Mouse (Mus musculus): ENCODE results near the gene Pde4dip. TPM values are rescaled to one million over a fixed set of nuclear protein-coding genes. Genes with fewer than 3 reads are reported as not detected.
A peak's percentile ranks its signal among the peaks of the same experiment; 100 is the strongest.

Pde4dip gene
- total RNA-seq, 2 experiments from 2014 or later = 243 to 274 TPM

- no peak for DNase-seq (ENCODE audit: low spot score in 2 of 2)
- intact Hi-C loops (cut with DNase I) = no loop called here
These were observed 70.0 kb downstream of the Pde4dip start for GRCm38 (mm10) chr3:97818383-97818982.

- intact Hi-C loops (cut with DNase I) = loop anchor here (5.0 kb wide), 1 partner anchor 55 kb away; no protein-coding TSS in a partner anchor
- DNase-seq (ENCODE audit: low spot score in 2 of 2) = peak; percentile 61 to 91
These were observed 76.7 kb downstream of the Pde4dip start for GRCm38 (mm10) chr3:97811651-97812399.

- intact Hi-C loops (cut with DNase I) = loop anchor here (5.0 kb wide), 1 partner anchor 56 kb away; no protein-coding TSS in a partner anchor
- DNase-seq (ENCODE audit: low spot score in 2 of 2) = no peak
These were observed 77.3 kb downstream of the Pde4dip start for GRCm38 (mm10) chr3:97811158-97811557.

DNA sequence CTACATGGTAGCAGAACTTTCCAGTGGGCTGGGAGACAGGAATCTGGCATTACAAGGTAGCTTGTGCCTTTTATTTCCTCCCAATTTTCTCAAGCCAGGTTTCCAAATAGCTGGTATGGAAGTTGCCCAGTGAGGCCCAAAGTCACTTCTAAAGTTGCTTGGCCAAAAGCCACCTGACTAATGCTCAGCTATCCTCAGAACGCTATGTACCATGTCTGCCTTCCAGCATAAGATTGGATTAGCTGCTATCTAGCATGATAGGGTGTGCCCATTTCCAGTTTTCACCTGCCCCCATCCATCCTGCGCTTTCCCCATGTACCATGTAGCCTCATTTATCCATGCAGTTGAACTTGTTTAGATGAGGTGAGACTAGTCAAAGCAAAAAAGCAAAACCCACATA is 78.2 kb downstream of the Pde4dip start:
- no peak for DNase-seq (ENCODE audit: low spot score in 2 of 2)
- intact Hi-C loops (cut with DNase I) = loop anchor here (5.0 kb wide), 1 partner anchor 57 kb away; no protein-coding TSS in a partner anchor

DNA sequence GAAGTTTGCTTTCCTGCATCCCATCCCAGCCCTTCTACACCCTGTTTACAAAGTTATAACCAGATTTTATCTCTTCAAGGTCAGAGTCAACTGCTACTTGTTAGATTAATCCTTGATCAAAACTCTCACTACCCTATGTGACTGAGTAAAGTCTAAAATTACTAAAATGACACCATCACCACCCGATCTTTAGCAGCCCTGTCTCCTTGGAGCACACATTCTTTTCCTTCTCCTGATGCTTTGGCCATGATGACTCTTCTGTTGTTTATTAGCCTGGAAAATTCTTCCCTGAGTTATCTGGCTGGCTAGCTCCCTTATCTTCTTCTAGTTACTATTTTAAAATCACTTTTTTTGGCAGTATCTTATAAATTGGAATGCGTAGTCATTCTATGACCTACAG is 82.9 kb downstream of the Pde4dip start:
- intact Hi-C loops (cut with DNase I) = no loop called here
- DNase-seq (ENCODE audit: low spot score in 2 of 2) = no peak

- intact Hi-C loops (cut with DNase I) = no loop called here
- no peak for DNase-seq (ENCODE audit: low spot score in 2 of 2)
These were observed 84.8 kb downstream of the Pde4dip start for GRCm38 (mm10) chr3:97803675-97804074.

GRCm38 (mm10) chr3:97802927-97803326 is 85.6 kb downstream of the Pde4dip start:
- no peak for DNase-seq (ENCODE audit: low spot score in 2 of 2)
- intact Hi-C loops (cut with DNase I) = no loop called here

DNA sequence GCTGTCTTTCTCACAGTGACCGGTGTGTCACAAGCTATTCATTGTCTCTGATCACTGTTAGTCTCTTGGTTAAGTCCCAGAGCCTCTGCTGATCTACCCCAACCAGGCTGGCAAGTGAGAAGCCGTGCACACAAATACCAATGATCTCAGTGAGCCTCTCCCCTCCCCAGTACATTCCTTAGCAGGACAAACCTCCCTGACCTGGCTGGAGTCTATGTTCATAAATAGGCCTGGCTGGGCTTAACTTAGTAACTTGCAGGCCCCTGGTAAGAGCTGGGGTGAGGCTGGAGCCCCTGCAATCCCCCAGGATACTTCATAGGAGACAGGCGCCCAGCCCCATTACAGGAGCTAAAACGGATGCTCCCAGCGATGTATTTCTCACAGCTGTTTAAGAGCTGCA is 86.2 kb downstream of the Pde4dip start:
- intact Hi-C loops (cut with DNase I) = no loop called here
- no peak for DNase-seq (ENCODE audit: low spot score in 2 of 2)

DNA sequence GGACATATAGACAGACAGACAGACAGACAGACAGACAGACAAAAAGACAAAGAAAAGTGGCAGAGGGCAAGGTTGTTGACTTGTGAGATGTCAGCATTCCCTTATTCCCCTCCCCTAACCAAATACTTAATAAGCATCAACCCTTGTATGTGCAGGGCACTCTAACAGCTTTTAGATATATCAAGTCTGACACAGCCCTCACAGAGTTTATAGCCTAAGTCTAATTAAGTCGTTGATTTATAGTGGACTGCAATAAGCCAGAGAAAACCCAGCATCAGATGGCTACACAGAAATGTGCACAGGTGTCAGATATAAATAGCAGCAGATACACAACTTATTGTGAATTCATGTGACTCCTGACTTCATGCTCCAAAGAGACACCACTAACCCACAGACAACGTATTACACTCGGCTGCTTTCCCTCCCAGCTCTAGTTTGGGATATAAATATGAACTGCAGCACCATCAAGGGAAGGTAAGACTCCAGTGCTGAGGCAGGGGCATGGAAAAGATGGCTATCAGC is 87.3 kb downstream of the Pde4dip start:
- intact Hi-C loops (cut with DNase I) = no loop called here
- no peak for DNase-seq (ENCODE audit: low spot score in 2 of 2)

DNA sequence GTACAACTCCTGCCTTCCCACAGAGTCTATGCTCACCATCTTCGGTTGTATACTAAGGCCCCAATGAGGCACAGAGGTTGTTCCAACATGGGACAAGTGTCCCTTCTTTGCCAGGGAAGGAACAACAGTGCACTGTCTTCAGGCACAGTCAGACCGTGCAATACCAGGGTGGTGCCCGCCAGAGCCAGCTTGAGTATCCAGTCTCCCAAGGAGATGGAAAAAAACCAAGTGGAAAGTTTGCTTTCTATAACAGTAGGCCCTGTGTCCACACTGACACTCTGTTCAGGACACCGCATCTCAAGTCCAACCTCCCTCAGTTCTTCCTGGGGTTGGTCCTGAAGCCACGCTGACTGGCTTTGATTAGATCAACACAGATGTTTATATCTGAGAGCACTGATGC is 87.8 kb downstream of the Pde4dip start:
- DNase-seq (ENCODE audit: low spot score in 2 of 2) = peak in 1 of 2 experiments; percentile 55
- intact Hi-C loops (cut with DNase I) = no loop called here

DNA sequence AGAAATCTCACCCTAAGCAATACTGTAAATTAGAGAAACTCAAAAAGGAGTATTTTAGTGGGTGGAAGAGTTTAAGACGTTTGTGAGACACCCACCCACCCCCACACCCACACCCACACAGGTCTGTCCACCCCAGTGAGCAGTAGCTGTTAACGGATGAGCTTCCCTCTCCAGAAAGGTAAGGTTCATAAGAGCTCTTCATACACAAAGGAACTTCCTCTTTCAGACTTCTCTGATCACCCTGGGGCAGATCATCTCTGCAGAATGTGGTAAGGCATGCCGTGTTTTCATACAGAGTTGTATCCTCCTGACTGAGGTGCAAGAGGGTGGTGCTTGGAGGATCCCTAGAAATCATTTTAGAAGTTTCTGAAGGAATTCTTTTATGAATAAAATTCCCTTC is 88.5 kb downstream of the Pde4dip start:
- intact Hi-C loops (cut with DNase I) = no loop called here
- no peak for DNase-seq (ENCODE audit: low spot score in 2 of 2)

DNA sequence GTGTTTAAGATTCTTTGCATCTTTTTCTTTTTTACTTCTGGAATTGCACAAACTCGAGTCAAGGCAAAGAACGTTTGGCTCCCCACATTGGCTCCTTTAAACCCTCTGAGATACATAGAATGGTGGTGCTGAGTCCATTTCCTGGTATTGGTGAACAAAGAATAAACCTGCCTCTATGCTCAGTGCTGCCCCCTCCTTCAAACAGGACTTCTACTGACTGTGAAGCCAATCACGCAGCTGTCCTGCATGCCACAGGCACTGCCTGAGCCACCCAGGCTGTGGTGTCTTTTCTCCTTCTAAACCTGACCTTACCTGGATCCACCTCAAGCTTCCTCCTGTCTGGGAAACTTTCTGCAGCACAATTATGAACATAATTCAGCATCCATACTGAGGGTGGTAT is 89.2 kb downstream of the Pde4dip start:
- intact Hi-C loops (cut with DNase I) = no loop called here
- no peak for DNase-seq (ENCODE audit: low spot score in 2 of 2)

GRCm38 (mm10) chr3:97797371-97797770 is 91.1 kb downstream of the Pde4dip start:
- intact Hi-C loops (cut with DNase I) = no loop called here
- DNase-seq (ENCODE audit: low spot score in 2 of 2) = no peak

DNA sequence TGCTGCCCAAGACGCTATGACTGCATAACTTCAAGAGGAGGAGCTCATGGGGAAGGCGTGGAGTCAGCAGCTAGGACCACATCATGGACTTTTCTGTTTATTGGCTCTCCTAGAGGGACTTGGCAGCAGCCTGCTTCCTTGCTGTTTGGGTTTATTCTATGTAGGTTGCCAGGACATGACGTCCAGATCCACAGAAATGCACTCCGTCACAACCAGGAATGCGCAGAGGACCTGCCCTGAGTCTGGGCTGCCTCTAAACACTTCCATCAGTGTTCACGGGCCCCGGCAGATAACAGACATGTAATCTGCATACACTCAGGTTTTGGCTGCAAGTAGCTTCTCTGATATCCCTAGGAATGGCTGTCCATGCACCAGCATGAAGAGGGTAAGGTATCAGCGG is 94.5 kb downstream of the Pde4dip start:
- intact Hi-C loops (cut with DNase I) = no loop called here
- DNase-seq (ENCODE audit: low spot score in 2 of 2) = no peak

DNA sequence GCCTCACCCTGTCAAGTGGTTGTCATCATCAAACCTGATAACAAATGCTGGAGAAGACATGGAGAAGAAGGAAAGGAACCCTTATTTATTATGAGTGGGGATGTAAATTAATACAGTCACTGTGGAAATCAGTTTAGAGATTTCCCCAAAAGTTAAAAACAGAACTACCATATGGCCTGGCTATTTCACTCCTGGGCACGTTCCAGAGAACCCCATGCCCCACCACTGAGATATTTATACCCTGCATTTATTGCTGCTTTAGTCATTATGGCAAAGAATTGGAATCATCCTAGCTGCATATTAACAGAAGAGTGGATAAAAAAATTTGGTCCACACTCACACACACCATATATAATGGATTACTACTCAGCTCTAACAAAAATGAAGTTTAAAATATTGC is 98.4 kb downstream of the Pde4dip start:
- no peak for DNase-seq (ENCODE audit: low spot score in 2 of 2)
- intact Hi-C loops (cut with DNase I) = no loop called here

GRCm38 (mm10) chr3:97789317-97789716 is 99.2 kb downstream of the Pde4dip start:
- intact Hi-C loops (cut with DNase I) = no loop called here
- no peak for DNase-seq (ENCODE audit: low spot score in 2 of 2)

DNA sequence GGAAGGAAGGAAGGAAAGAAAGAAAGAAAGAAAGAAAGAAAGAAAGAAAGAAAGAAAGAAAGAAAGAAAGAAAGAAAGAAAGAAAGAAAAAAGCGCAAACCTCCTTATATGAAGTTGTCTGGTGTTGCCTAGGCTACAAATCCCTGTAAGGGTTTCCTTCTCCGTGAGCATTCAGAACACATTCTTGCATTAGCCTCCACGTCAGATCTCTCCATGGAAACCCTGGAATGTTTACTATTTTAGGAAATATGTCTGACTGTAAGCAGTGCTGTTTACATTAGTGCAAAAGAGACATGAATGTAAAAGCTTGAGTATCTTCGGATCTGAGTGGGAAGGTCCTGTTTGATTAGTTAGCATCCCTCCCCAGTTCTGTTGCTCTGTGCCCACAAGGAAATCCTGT is 112.3 kb downstream of the Pde4dip start:
- intact Hi-C loops (cut with DNase I) = no loop called here
- DNase-seq (ENCODE audit: low spot score in 2 of 2) = peak; percentile 35 to 40

GRCm38 (mm10) chr3:97775742-97776141 is 112.8 kb downstream of the Pde4dip start:
- no peak for DNase-seq (ENCODE audit: low spot score in 2 of 2)
- intact Hi-C loops (cut with DNase I) = no loop called here

DNA sequence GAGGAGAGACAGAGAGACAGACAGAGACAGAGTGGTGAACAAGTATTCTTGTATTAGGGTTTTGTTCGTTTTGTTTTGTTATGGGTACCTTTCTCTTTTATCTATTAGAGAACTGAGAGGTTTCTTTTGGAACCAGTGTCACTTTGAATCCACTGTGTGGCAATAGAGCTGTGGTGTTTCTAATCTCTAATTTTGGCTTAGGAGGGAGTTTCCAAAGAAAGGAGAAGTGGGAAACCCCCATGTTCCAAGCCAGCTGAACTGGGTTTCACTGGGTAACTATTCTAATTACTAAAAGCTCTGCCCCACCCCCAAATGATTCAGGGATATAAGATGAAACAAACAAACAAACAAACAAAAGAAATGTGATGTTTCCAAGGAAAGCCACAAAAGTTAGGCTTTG is 113.6 kb downstream of the Pde4dip start:
- intact Hi-C loops (cut with DNase I) = no loop called here
- no peak for DNase-seq (ENCODE audit: low spot score in 2 of 2)

DNA sequence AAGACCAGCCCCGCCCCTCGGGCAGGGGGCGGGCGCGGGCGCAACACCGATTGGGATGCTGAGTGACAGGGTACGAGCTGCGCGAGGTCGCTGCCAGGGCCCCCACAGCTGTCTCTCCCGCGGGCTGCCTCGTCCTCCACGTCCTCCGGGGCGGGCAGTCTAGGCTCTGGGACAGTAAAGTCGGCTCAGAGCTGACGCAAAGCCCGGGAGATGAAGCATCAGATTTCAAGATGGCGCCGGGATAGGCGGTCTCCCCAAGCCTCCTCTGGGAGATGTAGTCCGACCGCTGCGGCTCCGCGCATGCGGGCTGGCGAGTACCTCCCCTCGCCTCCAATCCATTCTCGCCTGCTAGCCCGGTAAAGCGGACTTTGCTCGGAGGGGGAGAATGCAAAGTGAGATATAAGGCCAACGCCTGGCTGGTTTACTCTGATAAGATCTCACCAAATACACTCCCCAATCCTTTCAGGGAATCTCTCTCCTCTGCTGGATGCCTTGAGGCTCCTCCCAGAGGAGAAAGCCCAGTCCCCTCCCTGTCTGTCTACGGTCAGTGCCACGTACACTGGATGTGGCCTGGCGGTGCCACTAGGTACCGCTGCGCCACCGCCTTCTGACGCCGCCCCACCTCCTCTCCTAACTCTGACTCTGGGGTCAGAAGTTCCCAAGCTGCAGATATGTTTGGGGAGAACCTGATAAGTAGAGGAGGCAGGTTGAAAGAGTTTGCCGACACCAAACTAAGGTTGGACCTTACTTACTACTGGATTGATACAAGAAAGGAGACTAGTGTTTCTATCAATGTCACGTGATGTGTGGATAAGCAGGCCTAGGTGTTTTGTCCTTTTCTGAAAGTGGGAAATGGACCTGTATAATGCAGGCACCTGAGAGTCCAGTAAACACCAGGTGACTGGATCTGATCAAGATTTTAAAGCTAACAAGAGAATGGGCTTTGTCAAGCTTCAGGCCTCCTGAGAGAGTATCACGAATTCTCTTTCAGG is 120.4 kb downstream of the Pde4dip start:
- intact Hi-C loops (cut with DNase I) = loop anchor here (5.0 kb wide), 1 partner anchor 99 kb away; no protein-coding TSS in a partner anchor

More for the DNA sequence above, 120.4 kb downstream of the Pde4dip start:
- DNase-seq (ENCODE audit: low spot score in 2 of 2) = peak; percentile 92

All from left cerebral cortex, postnatal 14 days (tissue).